Mouse (Mus musculus): ENCODE measurements around the gene Ndufaf8.

DNA sequence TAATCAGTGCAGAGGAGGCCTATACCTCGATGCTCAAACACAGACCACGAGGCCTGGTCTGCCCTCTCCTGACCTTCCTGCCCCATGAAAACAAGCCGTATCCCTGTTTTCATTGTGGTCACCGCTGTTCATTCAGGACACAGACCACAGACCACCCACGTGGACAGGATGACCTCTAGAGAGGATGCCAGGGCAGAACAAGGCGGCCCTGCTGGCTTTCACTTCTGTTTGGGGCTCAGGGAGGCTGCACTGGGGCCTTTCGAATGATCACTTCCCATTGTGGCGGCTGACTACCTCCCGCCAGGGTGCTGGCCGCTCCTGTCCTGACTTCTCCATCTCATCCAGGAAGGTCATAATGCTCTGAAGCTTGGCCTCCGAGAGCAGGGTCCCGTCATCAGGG is 27.7 kb upstream of the Ndufaf8 start:
- TF ChIP-seq CTCF (conservative IDR thresholded peaks at IDR 0.05; ENCODE audit: insufficient read depth, insufficient read length, low read depth, low read length) (no peak), POLR2A (IDR thresholded peaks at IDR 0.05; ENCODE audit: low read depth, low read length) (no peak)

Data from kidney, adult 2 months (tissue).